Mouse (Mus musculus) heart, embryonic 15.5 days (tissue): Measurements from ENCODE around the gene Epas1. TPM values are rescaled to one million over a fixed set of nuclear protein-coding genes. Genes with fewer than 3 reads are reported as not detected.

ENCODE experiments used
- ATAC-seq: fragments of 200-750 bp; cut with Nextera tagmentation; replicated peaks from 2 replicates; pipeline ENCODE4 v1.8.0; 2017; ENCODE audit warnings: low read depth, moderate TSS enrichment; ENCODE audit not compliant: insufficient number of reproducible peaks, insufficient read depth, low FRiP score
- H3K27ac ChIP-seq: fragments of 300-500 bp; sonication (generic); 2 replicates; pipeline ENCODE4 v1.5.1; 2015; ENCODE audit warnings: mild to moderate bottlenecking, inconsistent platforms
- H3K27me3 ChIP-seq: fragments of 300-500 bp; sonication (generic); 2 replicates; pipeline ENCODE4 v1.6.1; 2015; ENCODE audit warnings: inconsistent platforms
- H3K36me3 ChIP-seq: fragments of 300-500 bp; sonication (generic); 2 replicates; pipeline ENCODE4 v1.6.1; 2015; ENCODE audit warnings: mild to moderate bottlenecking, inconsistent platforms
- H3K4me1 ChIP-seq: fragments of 300-500 bp; sonication (generic); replicated peaks from 2 replicates; pipeline ENCODE4 v1.6.1; 2015; ENCODE audit warnings: inconsistent platforms
- H3K4me2 ChIP-seq: fragments of 300-500 bp; sonication (generic); 2 replicates; pipeline ENCODE4 v1.6.1; 2015; ENCODE audit warnings: inconsistent platforms, mild to moderate bottlenecking, moderate library complexity
- H3K4me3 ChIP-seq: fragments of 300-500 bp; sonication (generic); 2 replicates; pipeline ENCODE4 v1.5.1; 2015; ENCODE audit warnings: mild to moderate bottlenecking, inconsistent platforms
- H3K9ac ChIP-seq: fragments of 300-500 bp; sonication (generic); 2 replicates; pipeline ENCODE4 v1.6.1; 2015; ENCODE audit warnings: mild to moderate bottlenecking, inconsistent platforms
- H3K9me3 ChIP-seq: fragments of 300-500 bp; sonication (generic); replicated peaks from 2 replicates; pipeline ENCODE4 v1.6.1; 2016; ENCODE audit warnings: inconsistent platforms
- WGBS: fragments of 180-500 bp; shearing (Covaris S2); methylation state at CpG from one replicate; pipeline ENCODE4 v1.1.7; 2015; ENCODE audit warnings: mixed read lengths; 5-methylcytosine and 5-hydroxymethylcytosine counted together
- polyA plus RNA-seq: library from polyadenylated mRNA; unstranded; fragments of >200 nt; fragmentation: Nextera tagmentation; extraction: Ambion mirVana; gene quantifications from 2 replicates; pipeline ENCODE4 v1.2.1, GENCODE M21; 2015

Gene Epas1
- polyA plus RNA-seq, 1 experiment from 2014 or later = 7.1 TPM

GRCm38 (mm10) chr17:86772929-86773588 lies 19.6 kb downstream of the Epas1 start:
- no peak overlapping the region for H3K4me2 ChIP-seq
- WGBS = 88% methylated on average over 15 of the region's 15 CpGs
- no peak for ATAC-seq
- peaks cover 29% of the 10 kb centered on the region for H3K4me1 ChIP-seq
- H3K36me3 ChIP-seq = no peaks in the 10 kb centered on the region
- H3K4me3 ChIP-seq = no peak overlapping the region
- H3K9me3 ChIP-seq = no peaks in the 10 kb centered on the region
- H3K9ac ChIP-seq = no peak overlapping the region
- H3K27me3 ChIP-seq = no peaks in the 10 kb centered on the region
- H3K27ac ChIP-seq = no peak overlapping the region

GRCm38 (mm10) chr17:86776538-86776937 lies 23.0 kb downstream of the Epas1 start:
- no peaks in the 10 kb centered on the region for H3K36me3 ChIP-seq
- no peak overlapping the region for H3K4me2 ChIP-seq
- H3K9me3 ChIP-seq = no peaks in the 10 kb centered on the region
- H3K9ac ChIP-seq = no peak overlapping the region
- no peak for ATAC-seq
- H3K4me1 ChIP-seq = peaks cover 19% of the 10 kb centered on the region
- H3K27ac ChIP-seq = no peak overlapping the region
- 76% methylated on average over 12 of the region's 12 CpGs for WGBS
- H3K4me3 ChIP-seq = no peak overlapping the region
- no peaks in the 10 kb centered on the region for H3K27me3 ChIP-seq

- Histone ChIP-seq H3K36me3 (no peaks in the 10 kb centered on the region), H3K27me3 (no peaks in the 10 kb centered on the region), H3K9me3 (no peaks in the 10 kb centered on the region), H3K4me2 (no peak overlapping the region), H3K27ac (no peak overlapping the region), H3K4me3 (no peak overlapping the region), H3K9ac (no peak overlapping the region), H3K4me1 (peaks cover 35% of the 10 kb centered on the region)
- 89% methylated on average over 6 of the region's 6 CpGs for WGBS
- ATAC-seq = no peak
Measured at GRCm38 (mm10) chr17:86778147-86778546, 24.6 kb downstream of the Epas1 start.

GRCm38 (mm10) chr17:86779191-86780130 lies 26.0 kb downstream of the Epas1 start:
- Histone ChIP-seq H3K4me1 (peaks cover 43% of the 10 kb centered on the region), H3K4me2 (no peak overlapping the region), H3K9ac (no peak overlapping the region), H3K27me3 (no peaks in the 10 kb centered on the region), H3K36me3 (no peaks in the 10 kb centered on the region), H3K27ac (no peak overlapping the region), H3K9me3 (no peaks in the 10 kb centered on the region), H3K4me3 (no peak overlapping the region)
- no peak for ATAC-seq
- 67% methylated on average over 15 of the region's 15 CpGs for WGBS

- no peaks in the 10 kb centered on the region for H3K27me3 ChIP-seq
- no peak overlapping the region for H3K9ac ChIP-seq
- 41% methylated on average over 6 of the region's 6 CpGs for WGBS
- H3K27ac ChIP-seq = peak overlapping the region; percentile 15; the same call in 1 of the 2 replicates
- H3K36me3 ChIP-seq = no peaks in the 10 kb centered on the region
- no peaks in the 10 kb centered on the region for H3K9me3 ChIP-seq
- ATAC-seq = no peak
- no peak overlapping the region for H3K4me2 ChIP-seq
- H3K4me1 ChIP-seq = peaks cover 56% of the 10 kb centered on the region
- H3K4me3 ChIP-seq = no peak overlapping the region
Measured at GRCm38 (mm10) chr17:86780708-86781318, 27.3 kb downstream of the Epas1 start.

- WGBS = 32% methylated on average over 12 of the region's 12 CpGs
- peak overlapping the region; percentile 69 for H3K27ac ChIP-seq
- H3K36me3 ChIP-seq = no peaks in the 10 kb centered on the region
- H3K9me3 ChIP-seq = no peaks in the 10 kb centered on the region
- 0 out of 2 replicates have a peak overlapping the region, but pooled peaks have one; percentile 24 for H3K9ac ChIP-seq
- H3K27me3 ChIP-seq = no peaks in the 10 kb centered on the region
- H3K4me3 ChIP-seq = no peak overlapping the region
- no peak for ATAC-seq
- peaks cover 60% of the 10 kb centered on the region for H3K4me1 ChIP-seq
- H3K4me2 ChIP-seq = no peak overlapping the region
Measured at GRCm38 (mm10) chr17:86781755-86782400, 28.4 kb downstream of the Epas1 start.

- Histone ChIP-seq H3K4me1 (peaks cover 69% of the 10 kb centered on the region), H3K9me3 (no peaks in the 10 kb centered on the region), H3K27ac (no peak overlapping the region), H3K27me3 (no peaks in the 10 kb centered on the region), H3K4me2 (no peak overlapping the region), H3K9ac (no peak overlapping the region), H3K36me3 (no peaks in the 10 kb centered on the region), H3K4me3 (no peak overlapping the region)
- 64% methylated on average over 10 of the region's 10 CpGs for WGBS
- no peak for ATAC-seq
Measured at GRCm38 (mm10) chr17:86784405-86784977, 31.0 kb downstream of the Epas1 start.

- WGBS = 53% methylated on average over 7 of the region's 7 CpGs
- H3K27ac ChIP-seq = peak overlapping the region; percentile 10; the same call in 1 of the 2 replicates
Measured at GRCm38 (mm10) chr17:86785612-86786011, 32.1 kb downstream of the Epas1 start.

GRCm38 (mm10) chr17:86786496-86786895 lies 33.0 kb downstream of the Epas1 start:
- Histone ChIP-seq H3K4me2 (no peak overlapping the region), H3K27me3 (no peaks in the 10 kb centered on the region), H3K36me3 (no peaks in the 10 kb centered on the region), H3K27ac (no peak overlapping the region), H3K4me3 (no peak overlapping the region), H3K9me3 (no peaks in the 10 kb centered on the region), H3K9ac (no peak overlapping the region), H3K4me1 (peaks cover 50% of the 10 kb centered on the region)
- 69% methylated on average over 7 of the region's 7 CpGs for WGBS
- no peak for ATAC-seq

More at GRCm38 (mm10) chr17:86785612-86786011, 32.1 kb downstream of the Epas1 start:
- no peaks in the 10 kb centered on the region for H3K9me3 ChIP-seq
- H3K4me3 ChIP-seq = no peak overlapping the region
- ATAC-seq = no peak
- no peaks in the 10 kb centered on the region for H3K36me3 ChIP-seq
- H3K4me2 ChIP-seq = no peak overlapping the region
- no peaks in the 10 kb centered on the region for H3K27me3 ChIP-seq
- H3K4me1 ChIP-seq = peaks cover 59% of the 10 kb centered on the region
- H3K9ac ChIP-seq = no peak overlapping the region

GRCm38 (mm10) chr17:86787805-86788204 lies 34.3 kb downstream of the Epas1 start:
- 64% methylated on average over 7 of the region's 7 CpGs for WGBS
- no peak overlapping the region for H3K4me3 ChIP-seq
- no peak for ATAC-seq

More at GRCm38 (mm10) chr17:86787805-86788204, 34.3 kb downstream of the Epas1 start:
- no peaks in the 10 kb centered on the region for H3K36me3 ChIP-seq
- no peak overlapping the region for H3K4me2 ChIP-seq
- no peaks in the 10 kb centered on the region for H3K9me3 ChIP-seq
- H3K4me1 ChIP-seq = peaks cover 37% of the 10 kb centered on the region
- H3K27me3 ChIP-seq = no peaks in the 10 kb centered on the region
- no peak overlapping the region for H3K9ac ChIP-seq
- no peak overlapping the region for H3K27ac ChIP-seq
